Mouse (Mus musculus): Measurements from ENCODE around the gene Scamp5.
"Not testable (repeated sequence)": the region's sequence is repeated elsewhere in the genome, so short reads cannot be mapped to it uniquely, and the experiment has no call there.

The Scamp5 gene

DNA sequence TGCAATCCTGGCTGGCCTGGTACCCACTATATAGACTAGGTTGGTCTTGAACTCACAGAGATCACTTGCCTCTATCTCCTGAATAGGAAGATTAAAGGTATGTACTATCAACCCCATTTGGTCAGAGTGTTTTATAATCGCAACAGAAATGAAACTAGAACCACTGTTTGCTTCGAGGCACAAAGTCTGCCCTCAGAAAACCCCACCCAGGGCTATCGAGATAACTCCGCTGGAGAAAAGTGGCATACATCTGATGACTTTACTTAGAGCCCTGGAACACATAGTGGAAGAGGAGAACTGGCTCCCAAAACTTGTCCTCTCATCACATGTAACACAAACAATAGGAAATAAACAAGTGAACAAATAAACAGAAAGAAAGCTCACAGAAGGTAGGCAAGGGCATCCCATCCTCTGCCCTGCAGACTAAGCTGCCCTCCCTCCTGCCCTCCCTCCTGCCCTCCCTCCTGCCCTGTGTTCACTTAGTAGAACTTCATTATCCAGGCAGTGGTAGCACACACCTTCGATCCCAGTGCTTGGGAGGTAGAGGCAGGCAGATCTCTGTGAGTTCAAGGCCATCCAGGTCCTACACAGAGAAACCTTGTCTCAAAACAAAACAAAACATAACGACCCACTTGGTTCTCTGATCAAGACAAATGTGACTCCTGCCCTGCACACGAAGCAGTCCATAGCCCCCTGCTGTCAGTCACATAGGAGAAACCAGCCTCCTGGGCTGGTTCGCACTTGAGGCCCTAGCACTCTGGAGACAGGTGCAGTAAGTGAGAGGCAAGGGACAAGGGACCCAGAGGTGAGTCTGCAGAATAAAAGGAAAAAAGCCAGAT lies 15.0 kb downstream of the Scamp5 start:
- DNase-seq (ENCODE audit: low spot score), result no peak

DNA sequence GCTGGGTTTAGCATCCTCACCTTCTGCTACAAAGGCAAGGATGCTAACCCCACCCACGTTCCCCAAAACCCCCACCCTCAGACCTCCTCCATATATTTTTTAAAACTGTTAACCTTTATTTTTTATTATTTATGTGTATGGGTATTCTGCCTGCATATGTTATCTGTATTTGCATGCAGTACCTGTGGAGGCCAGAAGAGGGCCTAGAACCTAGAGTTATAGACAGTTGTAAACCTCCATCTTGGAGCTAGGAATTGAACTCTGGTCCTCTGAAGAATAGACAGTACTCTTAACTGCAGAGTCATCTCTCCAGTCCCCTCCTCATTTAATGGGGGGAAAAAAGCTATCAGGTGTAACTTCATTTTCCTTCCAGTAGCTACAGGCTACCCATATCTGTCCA lies 18.1 kb downstream of the Scamp5 start:
- no peak for DNase-seq (ENCODE audit: low spot score)

GRCm38 (mm10) chr9:57440620-57441019 lies 27.2 kb downstream of the Scamp5 start:
- no peak for DNase-seq (ENCODE audit: low spot score)

GRCm38 (mm10) chr9:57439522-57440295 lies 28.2 kb downstream of the Scamp5 start, which contains the start of gene Ppcdc:
TSS of gene Ppcdc (minus strand) at chr9:57440124.
- peak; percentile 49 for DNase-seq (ENCODE audit: low spot score)

GRCm38 (mm10) chr9:57439083-57439482 lies 28.8 kb downstream of the Scamp5 start:
- no peak for DNase-seq (ENCODE audit: low spot score)

GRCm38 (mm10) chr9:57437896-57438614 lies 29.8 kb downstream of the Scamp5 start:
- DNase-seq (ENCODE audit: low spot score), result no peak

GRCm38 (mm10) chr9:57436166-57436565 lies 31.7 kb downstream of the Scamp5 start:
- DNase-seq (ENCODE audit: low spot score), result no peak

DNA sequence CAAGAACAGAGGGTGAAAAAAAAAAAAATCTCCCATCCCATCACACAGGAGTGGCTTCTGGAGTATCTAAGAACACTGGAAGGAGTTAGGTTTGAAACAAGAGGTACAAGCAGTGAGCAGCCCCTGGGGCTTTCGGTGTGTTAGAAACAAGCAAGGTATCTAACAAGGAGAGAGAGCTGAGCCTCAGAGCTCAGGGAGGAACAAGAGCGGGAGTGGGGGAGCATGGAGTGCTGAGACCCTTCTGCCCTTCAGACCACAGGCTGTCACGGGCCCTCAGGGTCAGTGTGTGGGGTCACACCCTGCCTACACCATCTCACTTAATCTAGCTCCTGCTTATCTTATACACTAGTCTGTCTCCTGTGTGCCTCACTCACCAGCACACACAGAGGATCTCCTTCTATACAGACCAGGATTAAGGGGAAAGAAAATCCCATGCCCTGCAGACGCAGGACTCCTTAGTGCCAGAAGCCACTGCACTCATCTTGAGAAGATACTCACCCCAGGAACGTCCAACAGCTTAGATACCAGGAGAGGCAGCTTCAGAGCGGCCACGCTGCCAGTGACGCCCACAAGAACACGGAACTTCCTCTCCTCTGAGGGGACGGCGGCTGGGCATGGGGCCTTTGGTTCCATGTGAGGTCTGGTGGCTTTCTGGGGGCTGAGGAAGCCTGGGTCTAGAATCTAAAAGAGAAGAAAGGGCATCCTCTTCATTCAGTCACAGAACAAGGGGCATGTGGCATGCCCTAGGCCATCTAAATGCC lies 33.3 kb downstream of the Scamp5 start:
- DNase-seq (ENCODE audit: low spot score), result no peak

- DNase-seq (ENCODE audit: low spot score), result peak; percentile 46
These were observed 34.5 kb downstream of the Scamp5 start for GRCm38 (mm10) chr9:57433097-57434032.

- no peak for DNase-seq (ENCODE audit: low spot score)
These were observed 35.4 kb downstream of the Scamp5 start for GRCm38 (mm10) chr9:57432480-57432879.

DNA sequence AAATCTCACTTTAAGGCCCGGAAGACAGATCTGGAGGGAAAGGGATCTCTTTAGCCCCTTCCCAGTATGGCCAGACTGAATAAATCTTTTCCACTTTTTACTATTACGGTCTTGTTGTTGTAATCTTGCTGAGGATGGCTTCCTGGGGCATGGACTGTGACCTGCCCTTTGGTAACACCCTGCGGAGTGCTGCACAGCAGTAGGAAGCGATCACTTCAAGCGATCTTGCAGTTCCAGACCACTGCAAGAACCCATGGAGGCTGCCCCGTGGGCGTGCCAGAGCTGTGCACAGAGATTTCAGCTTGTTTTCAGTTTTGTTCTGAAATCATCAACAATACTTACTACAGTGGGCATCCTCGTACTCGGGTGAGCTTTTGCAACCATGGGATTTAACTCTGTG lies 36.7 kb downstream of the Scamp5 start:
- DNase-seq (ENCODE audit: low spot score), result no peak

DNA sequence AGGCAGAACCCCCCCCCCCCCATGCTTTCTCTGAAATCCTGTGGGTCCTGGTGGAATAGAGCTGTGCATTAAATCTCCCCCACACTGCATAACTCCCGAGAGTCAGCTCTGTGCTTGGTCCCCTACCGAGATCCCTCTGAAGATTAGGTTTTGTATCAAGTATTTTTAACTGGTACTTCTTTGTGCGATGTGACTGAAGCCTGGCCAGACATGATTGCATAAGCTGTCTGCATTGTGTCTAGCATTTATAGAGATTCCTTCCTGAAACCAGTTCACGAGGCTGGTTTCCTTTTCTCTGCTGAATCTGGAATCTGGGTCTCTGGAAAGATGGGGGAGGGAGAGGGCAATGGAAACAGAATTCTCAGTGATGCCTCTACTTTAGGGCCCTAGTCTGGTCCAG lies 39.5 kb downstream of the Scamp5 start:
- no peak for DNase-seq (ENCODE audit: low spot score)

DNA sequence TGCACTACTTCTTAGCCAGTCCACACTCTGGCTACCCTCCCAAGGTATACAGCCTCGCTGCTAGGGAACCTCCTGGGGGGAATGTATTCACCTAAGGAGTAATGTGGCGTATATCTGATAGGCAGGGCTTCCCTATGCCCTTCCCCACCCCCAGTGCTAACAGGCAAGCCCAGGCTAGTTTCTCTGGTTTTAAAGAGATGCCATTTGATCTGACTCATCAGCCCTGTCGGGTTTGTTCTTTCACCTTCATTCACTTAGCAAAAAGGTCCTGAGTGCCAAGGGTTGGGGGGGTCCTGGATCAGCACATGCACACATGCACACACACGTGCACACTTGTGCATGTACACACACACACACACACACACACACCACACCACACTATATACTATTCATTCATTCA lies 39.9 kb downstream of the Scamp5 start:
- DNase-seq (ENCODE audit: low spot score), result no peak

- not testable (repeated sequence) for DNase-seq (ENCODE audit: low spot score)
These were observed 40.7 kb downstream of the Scamp5 start for GRCm38 (mm10) chr9:57427123-57427522.

DNA sequence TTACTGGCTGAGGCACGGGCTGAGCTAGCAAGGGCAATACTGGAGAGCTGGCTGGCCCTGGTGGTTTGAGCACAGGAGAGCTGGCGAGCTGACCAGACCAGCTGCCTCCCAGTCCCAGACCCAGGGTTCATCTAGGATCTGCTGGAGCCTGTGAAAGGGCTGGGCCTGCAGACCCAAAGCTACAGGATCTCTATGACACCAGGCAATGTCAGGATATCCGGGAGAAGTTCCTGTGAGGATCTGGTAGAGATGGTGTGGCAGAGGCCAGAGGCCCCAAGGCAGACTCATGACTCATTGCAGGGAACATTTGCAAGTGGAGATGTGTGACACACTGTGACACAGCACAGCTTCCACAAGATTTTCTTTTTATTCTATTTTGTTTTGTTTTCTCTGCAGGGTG lies 42.7 kb downstream of the Scamp5 start:
- no peak for DNase-seq (ENCODE audit: low spot score)

- no peak for DNase-seq (ENCODE audit: low spot score)
These were observed 43.8 kb downstream of the Scamp5 start for GRCm38 (mm10) chr9:57424066-57424465.

GRCm38 (mm10) chr9:57421688-57422111 lies 46.2 kb downstream of the Scamp5 start:
- no peak for DNase-seq (ENCODE audit: low spot score)

GRCm38 (mm10) chr9:57421121-57421571 lies 46.7 kb downstream of the Scamp5 start:
- DNase-seq (ENCODE audit: low spot score), result no peak

DNA sequence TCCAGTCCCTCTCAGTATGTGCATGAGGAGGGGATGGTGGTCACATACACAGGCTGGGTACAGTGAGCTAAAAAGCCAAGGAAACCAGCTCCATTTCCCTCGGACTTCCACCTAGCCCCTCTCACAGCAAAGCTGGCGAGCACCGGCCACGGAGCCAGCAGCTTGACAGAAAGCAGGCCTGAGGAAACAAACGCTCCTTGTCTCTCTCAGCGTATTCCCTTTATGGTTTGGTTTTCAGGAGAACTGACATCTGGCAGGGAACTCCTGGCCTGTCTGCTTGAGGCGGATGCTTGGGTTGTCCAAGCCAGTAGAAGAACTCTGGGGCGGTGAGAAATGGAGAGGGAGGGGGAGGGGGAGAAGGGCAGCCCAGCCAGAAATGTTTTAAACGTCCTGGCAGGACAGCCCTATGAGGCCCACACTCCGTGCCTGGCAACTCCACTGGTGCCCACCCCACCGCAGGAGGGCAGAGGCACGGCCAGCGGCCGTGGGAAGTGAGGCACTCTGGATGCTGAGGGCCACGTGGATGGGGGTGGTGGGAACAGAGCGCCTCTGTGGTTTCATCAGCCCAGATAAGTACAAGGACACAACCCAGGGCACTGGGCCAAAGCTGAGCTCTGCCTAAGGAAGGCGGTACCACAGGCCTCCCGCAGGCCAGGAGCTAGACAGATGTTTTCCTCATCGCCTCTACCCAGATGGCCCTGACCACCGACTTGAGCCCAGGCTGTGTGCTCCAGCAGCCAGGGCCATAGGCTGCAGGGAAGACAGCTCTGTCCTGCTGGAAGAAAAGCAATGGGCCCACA lies 47.3 kb downstream of the Scamp5 start:
- peak; percentile 65 for DNase-seq (ENCODE audit: low spot score)

All from urinary bladder, postnatal 10 days (tissue).